Mouse (Mus musculus) stomach, postnatal 0 days (tissue): ENCODE measurements at regions not wholly inside any gene's neighbourhood (a gene's known extent, or its start where the extent isn't known, plus 50 kb on each side); places are given as distances from the start of the nearest gene placed in this dataset.

Experiments
- ATAC-seq: fragments of 200-750 bp; cut with Nextera tagmentation; 2 replicates; pipeline ENCODE4 v1.8.0; 2017; ENCODE audit not compliant: low FRiP score, low TSS enrichment
- DNase-seq: peaks from one replicate; pipeline ENCODE4 v3.0.0-alpha.2; 2016; ENCODE audit warnings: low spot score
- H3K27ac ChIP-seq: fragments of 300-500 bp; sonication (generic); replicated peaks from 2 replicates; pipeline ENCODE4 v1.5.1; 2014; ENCODE audit warnings: mild to moderate bottlenecking, control low read depth
- H3K27me3 ChIP-seq: fragments of 300-500 bp; sonication (generic); 2 replicates; pipeline ENCODE4 v1.6.1; 2014; ENCODE audit warnings: low read length; ENCODE audit not compliant: control insufficient read depth, insufficient read depth
- H3K36me3 ChIP-seq: fragments of 300-500 bp; sonication (generic); 2 replicates; pipeline ENCODE4 v1.6.1; 2014; ENCODE audit warnings: low read length, mixed read lengths; ENCODE audit not compliant: control insufficient read depth, insufficient read depth
- H3K4me1 ChIP-seq: fragments of 300-500 bp; sonication (generic); replicated peaks from 2 replicates; pipeline ENCODE4 v1.6.1; 2014; ENCODE audit warnings: antibody characterized with exemption; ENCODE audit not compliant: control insufficient read depth, insufficient read depth
- H3K4me2 ChIP-seq: fragments of 300-500 bp; sonication (generic); replicated peaks from 2 replicates; pipeline ENCODE4 v1.6.1; 2014; ENCODE audit warnings: low read depth, mild to moderate bottlenecking, control low read depth, moderate library complexity
- H3K4me3 ChIP-seq: fragments of 300-500 bp; sonication (generic); 2 replicates; pipeline ENCODE4 v1.5.1; 2014; ENCODE audit warnings: low read depth, low read length, control low read depth
- H3K9ac ChIP-seq: fragments of 300-500 bp; sonication (generic); 2 replicates; pipeline ENCODE4 v1.6.1; 2014; ENCODE audit warnings: mild to moderate bottlenecking, low read length, control low read depth, mixed read lengths
- H3K9me3 ChIP-seq: fragments of 300-500 bp; sonication (generic); 2 replicates; pipeline ENCODE4 v1.6.1; 2016; ENCODE audit warnings: low read length; ENCODE audit not compliant: control insufficient read depth
- CTCF ChIP-seq: IDR thresholded peaks from 2 replicates; pipeline ENCODE4 v1.5.1; 2016; ENCODE audit warnings: antibody characterized with exemption, low read depth, mild to moderate bottlenecking, moderate library complexity
- EP300 ChIP-seq: optimal IDR thresholded peaks from 2 replicates; pipeline ENCODE3; 2016; ENCODE audit warnings: antibody characterized with exemption
- WGBS: fragments of 180-500 bp; shearing (Covaris S2); extraction: QIAGEN DNeasy Blood & Tissue Kit; methylation state at CpG from one replicate; pipeline ENCODE4 v1.1.7; 2014; 5-methylcytosine and 5-hydroxymethylcytosine counted together

DNA sequence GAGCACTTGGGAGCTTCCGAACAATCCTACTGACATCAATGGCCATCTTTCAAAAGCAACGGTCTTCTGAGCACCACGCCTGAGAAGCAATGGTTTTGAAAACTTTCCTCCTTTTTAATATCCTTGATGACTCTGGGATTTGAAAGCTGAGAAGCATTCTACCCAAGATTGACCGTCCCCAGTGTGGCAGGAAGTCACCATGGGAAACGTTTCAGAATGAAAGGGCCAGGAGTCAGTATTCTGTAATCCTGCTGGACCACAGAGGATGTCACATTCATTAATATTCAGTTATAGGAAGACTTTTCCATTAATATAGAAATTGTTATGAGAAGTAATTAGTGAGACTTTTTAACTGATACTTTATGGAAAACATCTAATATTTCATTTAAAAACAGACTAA, 190.1 kb upstream of the Ttc29 start:
- TF ChIP-seq EP300 (no peak), CTCF (no peak)
- 39% methylated on average over 5 of the region's 5 CpGs for WGBS
- Histone ChIP-seq H3K27ac (no peak overlapping the region), H3K4me2 (no peak overlapping the region), H3K27me3 (no peaks in the 10 kb centered on the region), H3K4me3 (no peak overlapping the region), H3K4me1 (0 out of 2 replicates have a peak, but pooled peaks cover 4% of the 10 kb centered on the region), H3K9ac (no peak overlapping the region), H3K9me3 (no peaks in the 10 kb centered on the region), H3K36me3 (no peaks in the 10 kb centered on the region)
- ATAC-seq (no peak), DNase-seq (no peak)

DNA sequence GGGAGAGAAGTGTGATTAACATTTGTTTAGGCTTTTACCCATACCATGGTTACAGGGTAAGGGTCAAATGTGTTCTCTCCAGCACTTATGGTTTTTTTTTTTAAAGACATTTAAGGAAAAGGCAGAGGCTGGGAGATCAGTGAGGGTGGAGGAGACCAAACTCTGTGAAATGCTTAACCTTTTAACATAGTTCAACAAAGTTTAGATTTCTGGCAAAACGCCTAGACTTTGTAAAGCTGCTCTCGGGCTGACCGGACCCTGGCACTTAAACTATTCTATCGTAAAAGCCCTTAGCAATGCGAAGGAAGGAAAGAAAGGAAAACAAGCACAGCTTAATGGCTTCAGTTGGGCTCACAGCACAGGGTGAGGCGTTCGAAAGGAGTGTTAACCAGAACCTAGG, 189.6 kb upstream of the Ttc29 start:
- H3K27me3 ChIP-seq, result no peaks in the 10 kb centered on the region
- no peak for TF ChIP-seq CTCF
- TF ChIP-seq EP300, result no peak
- H3K36me3 ChIP-seq, result no peaks in the 10 kb centered on the region
- H3K4me3 ChIP-seq, result no peak overlapping the region
- H3K4me2 ChIP-seq, result peak overlapping the region; percentile 25; the same call in 1 of the 2 replicates
- ATAC-seq (peak; percentile 54; the same call in 1 of the 2 replicates), DNase-seq (peak; percentile 26)
- H3K27ac ChIP-seq, result peak overlapping the region; percentile 77
- 0 out of 2 replicates have a peak, but pooled peaks cover 4% of the 10 kb centered on the region for H3K4me1 ChIP-seq
- H3K9me3 ChIP-seq, result no peaks in the 10 kb centered on the region
- H3K9ac ChIP-seq, result no peak overlapping the region
- 2% methylated on average over 7 of the region's 7 CpGs for WGBS

DNA sequence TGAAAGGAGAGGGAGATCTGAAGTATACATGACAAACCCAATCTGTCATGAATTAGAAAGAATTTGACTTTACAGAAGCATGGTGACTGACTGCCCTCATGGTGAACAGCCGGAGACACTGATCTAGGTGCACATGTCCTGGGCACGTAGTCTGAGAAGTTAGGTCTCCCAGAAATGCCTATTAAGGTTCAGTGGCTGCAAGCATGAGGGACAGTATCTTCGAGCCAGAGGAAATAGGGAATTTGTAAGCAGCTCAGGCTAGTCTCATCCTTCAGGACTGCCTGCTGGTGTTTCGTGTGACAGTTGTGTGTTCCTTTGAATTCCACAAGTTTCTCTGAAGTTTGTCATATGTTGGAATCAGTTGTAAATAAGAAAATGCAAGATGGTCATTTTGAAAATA, 189.2 kb upstream of the Ttc29 start:
- Histone ChIP-seq H3K27ac (peak overlapping the region; percentile 77), H3K4me3 (no peak overlapping the region), H3K4me1 (0 out of 2 replicates have a peak, but pooled peaks cover 4% of the 10 kb centered on the region), H3K36me3 (no peaks in the 10 kb centered on the region), H3K9ac (no peak overlapping the region), H3K27me3 (no peaks in the 10 kb centered on the region), H3K4me2 (peak overlapping the region; percentile 25; the same call in 1 of the 2 replicates), H3K9me3 (no peaks in the 10 kb centered on the region)
- ATAC-seq (no peak), DNase-seq (no peak)
- WGBS, result 33% methylated on average over 4 of the region's 4 CpGs
- no peak for TF ChIP-seq EP300
- TF ChIP-seq CTCF, result no peak

DNA sequence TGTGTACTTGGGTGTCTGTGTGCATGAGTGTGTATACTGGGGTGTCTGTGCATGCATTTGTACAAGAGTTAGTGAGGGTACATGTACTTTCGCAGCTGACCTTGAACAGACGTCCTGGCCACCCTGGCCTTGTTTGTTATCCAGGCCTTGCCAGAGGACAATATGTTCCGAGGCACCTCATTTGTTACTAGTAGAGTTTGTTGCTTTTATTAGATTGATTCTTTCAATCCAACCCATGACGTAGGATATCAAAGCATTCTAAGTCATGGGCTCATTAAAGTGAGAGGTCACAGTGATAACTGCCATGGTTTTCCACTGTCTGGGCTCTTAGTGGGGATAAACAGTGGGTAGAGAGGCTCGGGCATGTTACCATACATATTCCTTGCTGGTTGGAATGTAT, 188.1 kb upstream of the Ttc29 start:
- H3K4me2 ChIP-seq, result no peak overlapping the region
- ATAC-seq (no peak), DNase-seq (no peak)
- H3K27me3 ChIP-seq, result no peaks in the 10 kb centered on the region
- 0 out of 2 replicates have a peak, but pooled peaks cover 4% of the 10 kb centered on the region for H3K4me1 ChIP-seq
- no peak overlapping the region for H3K27ac ChIP-seq
- WGBS, result 84% methylated on average over 5 of the region's 5 CpGs
- H3K9ac ChIP-seq, result no peak overlapping the region
- TF ChIP-seq CTCF, result no peak
- no peak for TF ChIP-seq EP300
- H3K36me3 ChIP-seq, result no peaks in the 10 kb centered on the region
- H3K4me3 ChIP-seq, result no peak overlapping the region
- no peaks in the 10 kb centered on the region for H3K9me3 ChIP-seq

DNA sequence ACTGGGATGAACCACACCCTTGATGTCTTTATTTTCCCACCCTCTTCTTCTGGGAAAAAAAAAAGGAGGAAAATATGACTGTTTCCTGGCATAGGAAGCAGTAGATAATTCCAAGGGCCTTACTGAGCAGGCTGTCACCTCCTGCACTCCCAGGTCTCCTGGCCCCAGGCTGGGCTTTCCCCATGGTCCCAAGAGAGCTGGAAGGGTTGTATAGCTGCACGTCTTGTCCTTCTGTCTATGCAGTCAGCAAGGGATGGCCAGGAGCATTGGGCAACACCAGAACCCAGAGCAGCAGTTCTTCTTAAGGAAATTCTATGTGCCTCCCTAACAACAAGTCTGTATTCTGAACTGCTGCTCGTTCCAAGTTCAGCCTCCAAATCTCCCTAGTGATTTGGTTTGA, 185.7 kb upstream of the Ttc29 start:
- H3K9me3 ChIP-seq, result no peaks in the 10 kb centered on the region
- WGBS, result 73% methylated on average over 2 of the region's 2 CpGs
- DNase-seq (no peak), ATAC-seq (no peak)
- H3K4me1 ChIP-seq, result 0 out of 2 replicates have a peak, but pooled peaks cover 4% of the 10 kb centered on the region
- no peak overlapping the region for H3K4me3 ChIP-seq
- no peak for TF ChIP-seq CTCF
- TF ChIP-seq EP300, result no peak
- H3K27me3 ChIP-seq, result no peaks in the 10 kb centered on the region
- H3K9ac ChIP-seq, result no peak overlapping the region
- H3K36me3 ChIP-seq, result no peaks in the 10 kb centered on the region
- no peak overlapping the region for H3K4me2 ChIP-seq
- H3K27ac ChIP-seq, result no peak overlapping the region

DNA sequence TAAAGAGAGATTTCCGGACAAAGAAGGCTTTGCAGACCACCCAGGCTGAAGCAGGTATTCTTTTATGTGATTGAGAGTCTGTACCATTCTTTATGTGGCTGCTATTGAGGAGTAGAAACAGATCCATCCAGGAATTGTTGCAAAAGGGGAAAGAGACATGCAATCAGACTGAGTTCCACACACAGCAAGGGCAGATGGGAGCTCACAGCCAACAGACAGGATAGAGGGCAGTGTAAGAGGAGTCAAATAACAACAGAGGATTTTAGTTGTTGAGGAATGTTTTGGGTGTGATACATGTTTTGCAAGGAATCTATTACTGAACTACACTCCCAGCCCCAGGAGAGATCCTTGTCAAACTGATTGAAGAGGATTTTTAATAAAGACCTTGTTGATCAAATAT, 184.2 kb upstream of the Ttc29 start:
- TF ChIP-seq CTCF, result no peak
- TF ChIP-seq EP300, result no peak

More for the DNA sequence above, 184.2 kb upstream of the Ttc29 start:
- Histone ChIP-seq H3K9ac (no peak overlapping the region), H3K4me2 (no peak overlapping the region), H3K27me3 (no peaks in the 10 kb centered on the region), H3K4me3 (no peak overlapping the region), H3K36me3 (no peaks in the 10 kb centered on the region), H3K4me1 (0 out of 2 replicates have a peak, but pooled peaks cover under 1% of the 10 kb centered on the region), H3K27ac (no peak overlapping the region), H3K9me3 (no peaks in the 10 kb centered on the region)
- DNase-seq (no peak), ATAC-seq (no peak)
- WGBS, result 37% methylated on average over 1 of the region's 1 CpGs
